Mouse (Mus musculus): ENCODE measurements at regions not wholly inside any gene's neighbourhood (a gene's known extent, or its start where the extent isn't known, plus 50 kb on each side); places are given as distances from the start of the nearest gene placed in this dataset.
A peak's percentile ranks its signal among the peaks of the same experiment; 100 is the strongest.

DNA sequence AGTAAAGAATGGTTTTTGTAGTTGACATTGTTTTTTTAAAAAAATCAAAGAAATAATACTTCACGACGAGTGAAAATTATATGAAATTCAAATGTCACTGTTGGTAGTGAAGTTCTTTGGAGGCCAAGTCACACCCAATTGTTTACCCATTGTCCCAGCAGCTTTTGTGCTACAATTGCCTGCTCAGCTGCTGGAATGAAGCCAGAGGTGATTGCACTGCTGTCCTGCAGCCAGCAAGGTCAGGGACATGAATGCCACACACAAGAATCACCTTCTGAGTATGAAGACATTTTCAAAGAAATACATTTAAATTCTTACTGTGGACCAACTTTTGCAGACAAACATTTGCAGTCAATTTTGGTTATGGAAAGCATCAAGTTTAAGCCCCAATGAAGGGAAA is 215.9 kb upstream of the Prdm1 start:
- ATAC-seq, result no peak
- Histone ChIP-seq H3K36me3 (ENCODE audit: control insufficient read depth, insufficient read depth) (no peaks in the 10 kb centered on the region), H3K4me3 (ENCODE audit: low read depth, low read length) (no peak overlapping the region), H3K27ac (ENCODE audit: low read depth, low read length) (no peak overlapping the region), H3K9ac (ENCODE audit: low read depth, low read length) (no peak overlapping the region), H3K9me3 (ENCODE audit: control insufficient read depth) (no peaks in the 10 kb centered on the region), H3K4me1 (replicated peaks; ENCODE audit: control insufficient read depth, insufficient read depth, low read length) (no peaks in the 10 kb centered on the region), H3K27me3 (replicated peaks; ENCODE audit: control insufficient read depth, insufficient read depth, low read length) (no peaks in the 10 kb centered on the region), H3K4me2 (replicated peaks; ENCODE audit: low read depth) (no peak overlapping the region)
- 63% methylated on average over 2 of the region's 2 CpGs for WGBS
- TF ChIP-seq CTCF (IDR thresholded peaks at IDR 0.05; ENCODE audit: low read depth), result no peak

DNA sequence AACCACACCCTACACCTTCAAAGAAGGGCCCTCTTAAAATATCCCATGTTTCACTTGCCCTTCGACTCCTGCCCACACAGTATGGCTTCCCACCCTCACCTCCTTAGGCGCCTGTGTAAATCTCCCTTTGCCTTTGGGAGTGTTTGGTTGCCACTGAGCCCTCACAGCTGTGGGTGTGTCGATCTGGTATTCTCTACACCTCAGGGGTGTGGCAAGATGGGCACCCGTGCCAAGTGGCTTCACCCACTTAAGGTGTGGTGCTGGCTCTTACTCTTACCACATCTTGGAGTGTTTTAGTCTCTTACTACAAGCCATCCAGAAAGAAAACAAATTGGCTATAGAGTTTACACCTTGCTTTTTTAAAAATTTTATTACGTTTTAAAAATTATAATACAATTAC is 205.3 kb upstream of the Prdm1 start:
- no peak for ATAC-seq
- Histone ChIP-seq H3K27ac (ENCODE audit: low read depth, low read length) (no peak overlapping the region), H3K4me3 (ENCODE audit: low read depth, low read length) (no peak overlapping the region), H3K9ac (ENCODE audit: low read depth, low read length) (no peak overlapping the region), H3K36me3 (ENCODE audit: control insufficient read depth, insufficient read depth) (no peaks in the 10 kb centered on the region), H3K9me3 (ENCODE audit: control insufficient read depth) (no peaks in the 10 kb centered on the region), H3K4me2 (replicated peaks; ENCODE audit: low read depth) (no peak overlapping the region), H3K4me1 (replicated peaks; ENCODE audit: control insufficient read depth, insufficient read depth, low read length) (no peaks in the 10 kb centered on the region), H3K27me3 (replicated peaks; ENCODE audit: control insufficient read depth, insufficient read depth, low read length) (no peaks in the 10 kb centered on the region)
- TF ChIP-seq CTCF (IDR thresholded peaks at IDR 0.05; ENCODE audit: low read depth), result no peak
- 67% methylated on average over 5 of the region's 5 CpGs for WGBS

DNA sequence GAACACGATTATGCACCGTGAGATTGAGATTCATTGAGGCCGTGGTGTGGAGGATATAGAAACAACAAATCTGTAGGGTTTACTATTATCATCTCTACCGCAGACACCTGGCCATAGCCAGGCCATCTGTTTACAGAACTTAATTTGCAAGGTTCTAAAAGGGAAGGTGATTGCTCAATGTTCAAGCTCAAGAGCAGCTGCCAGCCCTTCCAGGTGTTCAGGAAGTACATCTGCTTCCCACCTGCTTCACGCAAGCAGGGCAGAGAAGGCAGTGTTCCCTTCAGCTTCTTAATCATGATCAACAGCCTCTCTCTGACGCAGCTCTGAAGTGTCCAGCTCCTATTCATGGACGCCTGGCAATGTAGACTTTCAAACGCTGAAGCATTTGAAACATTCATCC is 202.4 kb upstream of the Prdm1 start:
- no peak overlapping the region for H3K27ac ChIP-seq (ENCODE audit: low read depth, low read length)
- peak overlapping the region; percentile 37; the same call in 1 of the 2 replicates for H3K4me2 ChIP-seq (replicated peaks; ENCODE audit: low read depth)
- no peak overlapping the region for H3K9ac ChIP-seq (ENCODE audit: low read depth, low read length)
- no peak for TF ChIP-seq CTCF (IDR thresholded peaks at IDR 0.05; ENCODE audit: low read depth)
- H3K9me3 ChIP-seq (ENCODE audit: control insufficient read depth), result no peaks in the 10 kb centered on the region
- WGBS, result 64% methylated on average over 8 of the region's 8 CpGs
- no peaks in the 10 kb centered on the region for H3K4me1 ChIP-seq (replicated peaks; ENCODE audit: control insufficient read depth, insufficient read depth, low read length)
- H3K36me3 ChIP-seq (ENCODE audit: control insufficient read depth, insufficient read depth), result no peaks in the 10 kb centered on the region
- H3K4me3 ChIP-seq (ENCODE audit: low read depth, low read length), result no peak overlapping the region
- peak; percentile 87 for ATAC-seq
- no peaks in the 10 kb centered on the region for H3K27me3 ChIP-seq (replicated peaks; ENCODE audit: control insufficient read depth, insufficient read depth, low read length)

DNA sequence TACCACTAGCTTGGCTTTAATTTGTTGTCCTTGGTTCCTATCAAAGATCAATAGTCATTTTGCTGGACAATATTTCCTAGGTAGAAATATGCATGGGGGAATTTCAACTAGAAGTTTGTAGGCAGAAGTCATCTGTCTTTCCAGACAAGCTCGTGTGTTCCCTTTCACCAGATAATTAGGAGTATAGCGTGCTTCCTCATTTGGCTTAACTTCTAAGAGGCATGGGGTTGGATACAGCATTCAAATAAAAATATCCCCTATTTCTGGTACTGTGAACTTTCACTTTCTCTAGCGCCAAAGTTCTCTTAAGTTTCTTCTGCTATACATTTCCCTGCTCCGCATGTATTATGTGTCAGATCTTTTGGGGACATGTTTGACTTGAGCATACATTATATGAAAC is 200.7 kb upstream of the Prdm1 start:
- ATAC-seq, result no peak
- TF ChIP-seq CTCF (IDR thresholded peaks at IDR 0.05; ENCODE audit: low read depth), result no peak
- H3K4me1 ChIP-seq (replicated peaks; ENCODE audit: control insufficient read depth, insufficient read depth, low read length), result no peaks in the 10 kb centered on the region
- no peaks in the 10 kb centered on the region for H3K36me3 ChIP-seq (ENCODE audit: control insufficient read depth, insufficient read depth)
- no peak overlapping the region for H3K4me2 ChIP-seq (replicated peaks; ENCODE audit: low read depth)
- no peaks in the 10 kb centered on the region for H3K9me3 ChIP-seq (ENCODE audit: control insufficient read depth)
- no peaks in the 10 kb centered on the region for H3K27me3 ChIP-seq (replicated peaks; ENCODE audit: control insufficient read depth, insufficient read depth, low read length)
- H3K27ac ChIP-seq (ENCODE audit: low read depth, low read length), result no peak overlapping the region
- 86% methylated on average over 4 of the region's 4 CpGs for WGBS
- H3K9ac ChIP-seq (ENCODE audit: low read depth, low read length), result no peak overlapping the region
- no peak overlapping the region for H3K4me3 ChIP-seq (ENCODE audit: low read depth, low read length)

DNA sequence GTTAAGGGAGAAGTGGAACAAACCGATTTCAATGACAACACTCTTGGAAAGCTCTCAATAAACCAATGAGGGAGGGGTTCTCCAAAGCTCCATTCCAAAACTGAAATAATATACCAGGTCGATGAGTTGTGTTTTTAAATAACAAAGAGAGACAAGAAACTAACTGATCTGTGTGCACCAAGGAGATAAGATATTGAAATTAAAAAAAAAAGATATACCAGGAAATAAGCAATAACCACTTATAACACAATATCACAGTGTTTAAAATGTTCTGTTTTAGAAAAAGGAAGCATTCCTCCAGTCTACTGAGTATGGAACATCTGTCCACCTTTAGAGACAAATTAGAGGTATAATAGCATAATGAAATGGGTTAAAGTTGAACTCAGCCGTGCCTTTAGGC is 196.3 kb upstream of the Prdm1 start:
- Histone ChIP-seq H3K36me3 (ENCODE audit: control insufficient read depth, insufficient read depth) (no peaks in the 10 kb centered on the region), H3K27me3 (replicated peaks; ENCODE audit: control insufficient read depth, insufficient read depth, low read length) (no peaks in the 10 kb centered on the region), H3K27ac (ENCODE audit: low read depth, low read length) (no peak overlapping the region), H3K9me3 (ENCODE audit: control insufficient read depth) (no peaks in the 10 kb centered on the region), H3K4me2 (replicated peaks; ENCODE audit: low read depth) (no peak overlapping the region), H3K9ac (ENCODE audit: low read depth, low read length) (no peak overlapping the region), H3K4me1 (replicated peaks; ENCODE audit: control insufficient read depth, insufficient read depth, low read length) (no peaks in the 10 kb centered on the region), H3K4me3 (ENCODE audit: low read depth, low read length) (no peak overlapping the region)
- WGBS, result 56% methylated on average over 3 of the region's 3 CpGs
- no peak for ATAC-seq
- TF ChIP-seq CTCF (IDR thresholded peaks at IDR 0.05; ENCODE audit: low read depth), result no peak

DNA sequence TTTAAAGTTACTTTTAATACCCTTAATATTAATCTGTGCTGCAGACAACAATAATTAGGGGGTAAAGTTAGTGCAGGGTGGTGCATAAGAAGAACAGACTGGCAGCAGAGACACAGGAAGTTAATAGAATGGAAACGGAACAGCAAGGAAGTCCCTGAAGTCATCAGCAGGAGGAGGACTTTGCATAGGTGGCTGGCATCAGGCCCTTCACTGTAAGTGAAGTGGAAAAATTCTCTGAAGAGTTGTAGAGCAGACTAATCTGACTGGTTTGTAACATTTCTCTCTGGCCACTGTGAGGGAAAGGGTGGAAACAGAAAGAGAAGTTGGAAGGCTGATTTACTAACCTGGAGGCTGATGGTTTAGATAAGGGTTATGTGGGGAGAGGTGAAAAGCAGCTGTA is 195.5 kb upstream of the Prdm1 start:
- Histone ChIP-seq H3K9ac (ENCODE audit: low read depth, low read length) (no peak overlapping the region), H3K27ac (ENCODE audit: low read depth, low read length) (no peak overlapping the region), H3K36me3 (ENCODE audit: control insufficient read depth, insufficient read depth) (no peaks in the 10 kb centered on the region), H3K9me3 (ENCODE audit: control insufficient read depth) (no peaks in the 10 kb centered on the region), H3K4me1 (replicated peaks; ENCODE audit: control insufficient read depth, insufficient read depth, low read length) (no peaks in the 10 kb centered on the region), H3K4me2 (replicated peaks; ENCODE audit: low read depth) (no peak overlapping the region), H3K4me3 (ENCODE audit: low read depth, low read length) (no peak overlapping the region), H3K27me3 (replicated peaks; ENCODE audit: control insufficient read depth, insufficient read depth, low read length) (no peaks in the 10 kb centered on the region)
- ATAC-seq, result no peak
- TF ChIP-seq CTCF (IDR thresholded peaks at IDR 0.05; ENCODE audit: low read depth), result 0 out of 2 replicates have a peak, but pooled peaks have one; percentile 17
- WGBS, result 55% methylated on average over 1 of the region's 1 CpGs

DNA sequence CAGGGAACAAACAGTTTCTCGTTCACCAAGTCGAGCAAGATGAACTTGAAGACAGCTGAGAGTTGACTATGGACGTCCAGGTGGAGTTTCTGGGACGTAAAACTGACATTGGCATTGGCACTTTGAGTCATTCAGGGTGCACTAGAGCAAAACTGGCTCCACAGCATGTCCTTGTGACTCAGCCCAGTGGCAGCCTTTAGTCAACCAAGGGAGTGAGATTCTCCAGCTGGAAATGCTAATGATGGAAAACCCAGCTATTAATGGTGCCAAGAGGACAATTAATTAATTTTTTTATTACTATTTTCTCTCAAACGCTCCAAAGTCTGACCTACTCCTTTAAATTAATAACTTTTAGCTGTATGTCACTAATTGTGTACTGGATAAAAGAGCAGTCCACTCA is 195.0 kb upstream of the Prdm1 start:
- WGBS, result 73% methylated on average over 5 of the region's 5 CpGs

More for the DNA sequence above, 195.0 kb upstream of the Prdm1 start:
- no peak for ATAC-seq
- Histone ChIP-seq H3K4me2 (replicated peaks; ENCODE audit: low read depth) (no peak overlapping the region), H3K27me3 (replicated peaks; ENCODE audit: control insufficient read depth, insufficient read depth, low read length) (no peaks in the 10 kb centered on the region), H3K9ac (ENCODE audit: low read depth, low read length) (no peak overlapping the region), H3K27ac (ENCODE audit: low read depth, low read length) (no peak overlapping the region), H3K36me3 (ENCODE audit: control insufficient read depth, insufficient read depth) (no peaks in the 10 kb centered on the region), H3K9me3 (ENCODE audit: control insufficient read depth) (no peaks in the 10 kb centered on the region), H3K4me1 (replicated peaks; ENCODE audit: control insufficient read depth, insufficient read depth, low read length) (no peaks in the 10 kb centered on the region), H3K4me3 (ENCODE audit: low read depth, low read length) (no peak overlapping the region)
- TF ChIP-seq CTCF (IDR thresholded peaks at IDR 0.05; ENCODE audit: low read depth), result no peak

Measured in intestine, postnatal 0 days (tissue).